Mouse (Mus musculus): ENCODE data around the gene Cited4.

- TF ChIP-seq CTCF (IDR thresholded peaks at IDR 0.05; ENCODE audit: low read depth) (peak; percentile 84), EP300 (optimal IDR thresholded peaks at IDR 0.05) (no peak)
Observed at GRCm38 (mm10) chr4:120682168-120682567, 15.8 kb downstream of the Cited4 start.

Data from stomach, postnatal 0 days (tissue).